Mouse (Mus musculus) midbrain, embryonic 14.5 days (tissue): ENCODE measurements at regions not wholly inside any gene's neighbourhood (a gene's known extent, or its start where the extent isn't known, plus 50 kb on each side); places are given as distances from the start of the nearest gene placed in this dataset.

ENCODE experiments used
- ATAC-seq: fragments of 200-750 bp; cut with Nextera tagmentation; 2 replicates; pipeline ENCODE4 v1.8.0; 2017; ENCODE audit warnings: moderate number of reproducible peaks, moderate library complexity; ENCODE audit not compliant: low FRiP score, low TSS enrichment
- DNase-seq: peaks from one replicate; pipeline ENCODE4 v3.0.0-alpha.2; 2015
- H3K27ac ChIP-seq: fragments of 300-500 bp; sonication (generic); replicated peaks from 2 replicates; pipeline ENCODE4 v1.5.1; 2014; ENCODE audit warnings: mild to moderate bottlenecking, low read depth, low read length, moderate library complexity
- H3K27me3 ChIP-seq: fragments of 300-500 bp; sonication (generic); 2 replicates; pipeline ENCODE4 v1.6.1; 2014; ENCODE audit warnings: low read length, control low read depth, mixed read lengths; ENCODE audit not compliant: control insufficient read depth, insufficient read depth
- H3K36me3 ChIP-seq: fragments of 300-500 bp; sonication (generic); 2 replicates; pipeline ENCODE4 v1.6.1; 2014; ENCODE audit warnings: low read length, control low read depth; ENCODE audit not compliant: control insufficient read depth, insufficient read depth
- H3K4me1 ChIP-seq: fragments of 300-500 bp; sonication (generic); 2 replicates; pipeline ENCODE4 v1.6.1; 2014; ENCODE audit warnings: mild to moderate bottlenecking, antibody characterized with exemption, low read length, control low read depth; ENCODE audit not compliant: control insufficient read depth, insufficient read depth
- H3K4me2 ChIP-seq: fragments of 300-500 bp; sonication (generic); 2 replicates; pipeline ENCODE4 v1.6.1; 2014; ENCODE audit warnings: mild to moderate bottlenecking, low read length, moderate library complexity
- H3K4me3 ChIP-seq: fragments of 300-500 bp; sonication (generic); replicated peaks from 2 replicates; pipeline ENCODE4 v1.5.1; 2014; ENCODE audit warnings: low read depth, low read length
- H3K9ac ChIP-seq: fragments of 300-500 bp; sonication (generic); replicated peaks from 2 replicates; pipeline ENCODE4 v1.6.1; 2014; ENCODE audit warnings: mild to moderate bottlenecking, low read length, moderate library complexity
- H3K9me3 ChIP-seq: fragments of 300-500 bp; sonication (generic); 2 replicates; pipeline ENCODE4 v1.6.1; 2016; ENCODE audit warnings: low read length, control low read depth, mixed read lengths; ENCODE audit not compliant: control insufficient read depth
- WGBS: fragments of 180-500 bp; shearing (Covaris S2); extraction: QIAGEN DNeasy Blood & Tissue Kit; methylation state at CpG from one replicate; pipeline ENCODE4 v1.1.7; 2014; 5-methylcytosine and 5-hydroxymethylcytosine counted together

DNA sequence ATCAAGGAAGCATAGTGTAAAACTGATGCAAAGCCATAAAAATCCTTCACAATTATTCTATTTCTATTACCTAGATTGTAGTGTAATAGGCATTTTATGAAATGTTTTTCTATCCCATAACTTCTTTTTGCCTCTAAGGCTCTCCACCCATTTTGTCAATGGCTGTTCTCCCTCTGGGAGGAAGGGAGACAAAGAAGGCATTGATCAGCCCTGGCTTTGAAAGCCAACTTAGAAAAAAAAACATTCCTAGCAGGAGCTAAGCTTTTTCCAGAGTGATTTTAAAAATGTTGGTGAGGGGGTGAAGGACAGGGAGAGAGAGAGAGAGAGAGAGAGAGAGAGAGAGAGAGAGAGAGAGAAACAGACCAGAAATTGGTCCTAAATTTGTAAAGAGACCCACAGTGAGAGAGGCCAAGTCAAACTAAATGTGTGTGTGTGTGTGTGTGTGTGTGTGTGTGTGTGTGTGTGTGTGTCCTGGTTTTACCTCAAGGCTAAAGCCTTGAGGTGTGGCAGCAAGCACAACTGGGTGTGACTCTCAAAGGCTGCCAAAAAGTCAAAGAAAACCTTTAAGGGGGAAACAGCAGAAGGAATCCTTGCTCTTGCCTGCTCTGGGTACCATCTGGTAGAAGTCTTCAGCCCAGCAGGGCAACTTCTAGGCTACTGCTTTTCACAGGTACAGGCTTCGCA lies 77.0 kb upstream of the Klf12 start:
- Histone ChIP-seq H3K9ac (no peak overlapping the region), H3K9me3 (no peaks in the 10 kb centered on the region), H3K27ac (no peak overlapping the region), H3K4me1 (no peaks in the 10 kb centered on the region; the same call in 1 of the 2 replicates), H3K4me3 (no peak overlapping the region), H3K36me3 (no peaks in the 10 kb centered on the region), H3K27me3 (no peaks in the 10 kb centered on the region), H3K4me2 (no peak overlapping the region)
- WGBS = 92% methylated on average over 1 of the region's 1 CpGs
- ATAC-seq (no peak), DNase-seq (no peak)

GRCm38 (mm10) chr14:100359881-100360280 lies 75.4 kb upstream of the Klf12 start:
- Histone ChIP-seq H3K4me2 (no peak overlapping the region), H3K4me1 (no peaks in the 10 kb centered on the region), H3K36me3 (no peaks in the 10 kb centered on the region), H3K4me3 (no peak overlapping the region), H3K9ac (no peak overlapping the region), H3K27ac (no peak overlapping the region), H3K9me3 (no peaks in the 10 kb centered on the region), H3K27me3 (no peaks in the 10 kb centered on the region)
- 84% methylated on average over 3 of the region's 3 CpGs for WGBS
- DNase-seq (no peak), ATAC-seq (no peak)

DNA sequence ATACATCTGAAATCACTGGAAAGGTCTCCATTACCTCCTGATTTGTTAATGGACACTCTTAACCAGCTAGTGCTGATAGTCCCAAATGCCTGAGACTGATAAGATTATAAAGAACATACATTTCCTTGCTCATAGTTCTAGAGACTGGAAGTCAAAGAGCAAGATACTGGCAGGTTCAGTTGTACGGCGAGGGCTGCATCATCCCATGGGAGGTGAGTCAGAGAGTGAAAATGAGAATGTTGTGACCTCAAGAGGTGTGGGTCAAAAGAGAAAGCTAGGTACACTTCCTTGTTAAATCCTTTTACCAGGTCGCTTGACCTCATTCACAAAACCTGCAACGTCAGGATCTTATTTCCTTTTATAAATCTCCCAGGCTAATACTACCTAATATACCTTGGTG lies 72.7 kb upstream of the Klf12 start:
- no peaks in the 10 kb centered on the region for H3K36me3 ChIP-seq
- H3K4me1 ChIP-seq = no peaks in the 10 kb centered on the region
- no peaks in the 10 kb centered on the region for H3K9me3 ChIP-seq
- ATAC-seq = no peak
- 88% methylated on average over 4 of the region's 4 CpGs for WGBS
- no peak overlapping the region for H3K4me2 ChIP-seq
- no peak overlapping the region for H3K27ac ChIP-seq
- no peak overlapping the region for H3K9ac ChIP-seq
- DNase-seq = no peak
- H3K4me3 ChIP-seq = no peak overlapping the region
- H3K27me3 ChIP-seq = no peaks in the 10 kb centered on the region

GRCm38 (mm10) chr14:100353508-100353907 lies 69.0 kb upstream of the Klf12 start:
- Histone ChIP-seq H3K4me3 (no peak overlapping the region), H3K4me1 (no peaks in the 10 kb centered on the region), H3K36me3 (no peaks in the 10 kb centered on the region), H3K9ac (no peak overlapping the region), H3K27me3 (no peaks in the 10 kb centered on the region), H3K9me3 (no peaks in the 10 kb centered on the region), H3K4me2 (no peak overlapping the region), H3K27ac (no peak overlapping the region)
- DNase-seq (no peak), ATAC-seq (no peak)
- WGBS = 93% methylated on average over 4 of the region's 4 CpGs

DNA sequence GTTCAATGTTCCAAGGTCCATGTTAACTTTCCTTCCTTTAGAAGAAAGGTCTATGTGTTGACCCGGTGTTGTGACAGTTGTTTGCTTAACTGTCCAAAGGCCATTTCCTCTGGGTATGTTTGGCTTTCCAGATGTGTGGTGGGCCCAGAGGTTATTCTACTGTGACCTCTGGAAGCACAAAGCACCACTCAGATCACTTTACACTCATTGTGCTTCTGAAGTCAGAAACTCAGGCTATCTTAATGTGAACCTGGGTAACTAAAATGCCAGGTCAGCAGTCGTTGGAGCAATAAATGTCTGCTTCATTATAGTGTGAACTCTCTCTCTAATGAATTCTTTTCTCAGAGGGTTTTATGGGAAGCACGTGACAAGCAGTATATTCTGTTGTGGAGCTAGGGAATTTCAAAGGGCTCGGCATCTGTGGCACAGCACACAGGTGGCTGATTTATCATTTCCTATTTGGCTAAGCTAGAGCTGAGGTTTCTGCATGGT lies 68.5 kb upstream of the Klf12 start:
- Histone ChIP-seq H3K27me3 (no peaks in the 10 kb centered on the region), H3K9me3 (no peaks in the 10 kb centered on the region), H3K9ac (no peak overlapping the region), H3K4me1 (no peaks in the 10 kb centered on the region), H3K4me3 (no peak overlapping the region), H3K4me2 (no peak overlapping the region), H3K27ac (no peak overlapping the region), H3K36me3 (no peaks in the 10 kb centered on the region)
- no peak for ATAC-seq
- WGBS = 57% methylated on average over 4 of the region's 4 CpGs
- no peak for DNase-seq

- H3K36me3 ChIP-seq = no peaks in the 10 kb centered on the region
- no peak overlapping the region for H3K4me2 ChIP-seq
- H3K9ac ChIP-seq = no peak overlapping the region
- H3K27me3 ChIP-seq = no peaks in the 10 kb centered on the region
- DNase-seq = no peak
- WGBS = 92% methylated on average over 7 of the region's 7 CpGs
- no peaks in the 10 kb centered on the region for H3K9me3 ChIP-seq
- no peak for ATAC-seq
- H3K4me1 ChIP-seq = no peaks in the 10 kb centered on the region
- no peak overlapping the region for H3K27ac ChIP-seq
- H3K4me3 ChIP-seq = no peak overlapping the region
Observed at GRCm38 (mm10) chr14:100351004-100351403, 66.5 kb upstream of the Klf12 start.

DNA sequence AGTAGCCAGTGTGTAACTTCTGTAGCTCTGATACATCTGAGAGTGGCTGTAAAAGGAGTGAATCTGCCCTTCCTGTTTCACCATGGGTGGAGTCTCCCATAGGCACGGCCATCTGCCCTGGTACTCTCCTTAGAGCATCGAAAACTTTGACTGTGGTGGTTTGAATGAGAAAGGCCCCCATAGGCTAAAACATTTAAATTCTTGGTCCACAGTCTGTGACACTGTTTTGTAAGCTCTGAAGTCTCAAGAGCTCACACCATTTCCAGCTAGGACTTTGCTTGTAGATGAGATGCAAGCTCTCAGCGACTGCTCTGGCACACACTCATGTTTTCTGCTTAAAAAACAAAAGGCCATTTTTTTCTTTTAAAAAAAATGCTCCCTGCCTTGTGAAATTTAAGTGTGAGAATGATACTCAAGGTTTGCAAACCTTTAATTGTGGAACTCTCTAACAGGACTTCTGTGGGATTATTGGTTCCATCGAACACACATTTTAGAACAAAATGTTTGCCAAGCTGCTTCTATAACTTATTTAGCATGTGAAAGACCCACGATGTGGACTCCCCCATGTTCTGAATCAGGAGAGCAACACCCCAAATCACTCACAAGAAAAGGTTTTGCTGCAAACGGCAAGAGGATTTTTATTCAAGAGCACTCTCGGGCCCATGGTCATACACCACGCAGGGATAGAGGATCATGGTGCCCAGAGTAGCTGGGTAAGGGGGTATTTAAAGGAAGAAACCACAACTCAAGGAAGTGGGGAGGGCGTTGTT lies 65.7 kb upstream of the Klf12 start:
- no peak for ATAC-seq

GRCm38 (mm10) chr14:100348336-100349164 lies 64.1 kb upstream of the Klf12 start:
- WGBS = 85% methylated on average over 4 of the region's 4 CpGs
- ATAC-seq (no peak), DNase-seq (peak; percentile 33)
- no peaks in the 10 kb centered on the region for H3K4me1 ChIP-seq
- H3K9ac ChIP-seq = no peak overlapping the region
- no peaks in the 10 kb centered on the region for H3K9me3 ChIP-seq
- H3K36me3 ChIP-seq = no peaks in the 10 kb centered on the region
- no peak overlapping the region for H3K4me3 ChIP-seq
- no peak overlapping the region for H3K4me2 ChIP-seq
- H3K27me3 ChIP-seq = no peaks in the 10 kb centered on the region
- H3K27ac ChIP-seq = no peak overlapping the region

More for the DNA sequence above, 65.7 kb upstream of the Klf12 start:
- 84% methylated on average over 9 of the region's 9 CpGs for WGBS
- Histone ChIP-seq H3K9me3 (no peaks in the 10 kb centered on the region), H3K4me2 (no peak overlapping the region), H3K27me3 (no peaks in the 10 kb centered on the region), H3K27ac (no peak overlapping the region), H3K4me1 (no peaks in the 10 kb centered on the region), H3K4me3 (no peak overlapping the region), H3K9ac (no peak overlapping the region), H3K36me3 (no peaks in the 10 kb centered on the region)
- no peak for DNase-seq
